Mouse (Mus musculus) kidney, postnatal 4 days (tissue): ENCODE results near the gene Acad11.
A peak's percentile ranks its signal among the peaks of the same experiment; 100 is the strongest.

Experiments
- DNase-seq, 2 experiments: peaks; one replicate each; pipeline ENCODE4 v3.0.0; 2021; ENCODE audit warnings: mixed read lengths in 2 of 2

The Acad11 gene

GRCm38 (mm10) chr9:104063244-104063961, at the start of gene Acad11:
TSS of gene Acad11 (plus strand) at chr9:104063377.
- DNase-seq: peak; percentile 87 to 92

GRCm38 (mm10) chr9:104014526-104014925, 48.7 kb upstream of the Acad11 start:
- DNase-seq: no peak

- DNase-seq: no peak
Observed at GRCm38 (mm10) chr9:104021026-104021425, 42.2 kb upstream of the Acad11 start.

GRCm38 (mm10) chr9:104027186-104027585, 36.0 kb upstream of the Acad11 start:
- DNase-seq: no peak

- DNase-seq: no peak
Observed at GRCm38 (mm10) chr9:104029861-104030260, 33.3 kb upstream of the Acad11 start.

GRCm38 (mm10) chr9:104034231-104034630, 28.9 kb upstream of the Acad11 start:
- no peak for DNase-seq

GRCm38 (mm10) chr9:104034718-104035117, 28.5 kb upstream of the Acad11 start:
- no peak for DNase-seq

- DNase-seq: peak; percentile 89
Observed at GRCm38 (mm10) chr9:104035261-104036015, 27.7 kb upstream of the Acad11 start.

GRCm38 (mm10) chr9:104038266-104038665, 24.9 kb upstream of the Acad11 start:
- DNase-seq: no peak

- no peak for DNase-seq
Observed at GRCm38 (mm10) chr9:104039031-104039695, 24.0 kb upstream of the Acad11 start.

GRCm38 (mm10) chr9:104039742-104040141, 23.4 kb upstream of the Acad11 start:
- DNase-seq: no peak

- DNase-seq: no peak
Observed at GRCm38 (mm10) chr9:104040362-104040761, 22.8 kb upstream of the Acad11 start, which contains the start of gene Gm28305. TSS of gene Gm28305 (plus strand) at chr9:104040662.

GRCm38 (mm10) chr9:104043676-104044075, 19.5 kb upstream of the Acad11 start:
- no peak for DNase-seq

GRCm38 (mm10) chr9:104051028-104051427, 12.1 kb upstream of the Acad11 start:
- DNase-seq: no peak

GRCm38 (mm10) chr9:104062430-104063243, 540 bp upstream of the Acad11 start, which contains the start of gene Uba5:
TSS of gene Uba5 (minus strand) at chr9:104063134.
- peak; percentile 81 to 90 for DNase-seq

GRCm38 (mm10) chr9:104064571-104064970, 1.4 kb downstream of the Acad11 start:
- no peak for DNase-seq

- no peak for DNase-seq
Observed at GRCm38 (mm10) chr9:104070241-104070640, 7.1 kb downstream of the Acad11 start.

GRCm38 (mm10) chr9:104070863-104071604, 7.9 kb downstream of the Acad11 start:
- DNase-seq: no peak

GRCm38 (mm10) chr9:104075808-104076207, 12.6 kb downstream of the Acad11 start:
- no peak for DNase-seq

GRCm38 (mm10) chr9:104078780-104079179, 15.6 kb downstream of the Acad11 start:
- no peak for DNase-seq

- peak; percentile 74 to 76 for DNase-seq
Observed at GRCm38 (mm10) chr9:104079379-104079778, 16.2 kb downstream of the Acad11 start.

- no peak for DNase-seq
Observed at GRCm38 (mm10) chr9:104080038-104080437, 16.9 kb downstream of the Acad11 start.
